Mouse (Mus musculus) heart, adult 2 months (tissue): ENCODE measurements around the gene Lcn2. TPM values are rescaled to one million over a fixed set of nuclear protein-coding genes. Genes with fewer than 3 reads are reported as not detected.

Source experiments
- DNase-seq, 2 experiments: peaks; one replicate each; pipeline ENCODE4 v3.0.0; 2021
- H3K27ac ChIP-seq: fragments of 200-600 bp; 2 replicates; pipeline ENCODE4 v1.8.1; 2022
- H3K27me3 ChIP-seq: fragments of 200-500 bp; 2 replicates; pipeline ENCODE4 v1.6.1; 2012; ENCODE audit warnings: mild to moderate bottlenecking, low read length, inconsistent platforms, mixed read lengths; ENCODE audit not compliant: control insufficient read depth, insufficient read depth
- H3K36me3 ChIP-seq: fragments of 200-500 bp; 2 replicates; pipeline ENCODE4 v1.6.1; 2012; ENCODE audit warnings: low read length, inconsistent platforms; ENCODE audit not compliant: control insufficient read depth, insufficient read depth
- H3K4me1 ChIP-seq: fragments of 200-500 bp; 2 replicates; pipeline ENCODE4 v1.6.1; 2011; ENCODE audit warnings: low read length; ENCODE audit not compliant: control insufficient read depth, insufficient read depth
- H3K4me3 ChIP-seq: fragments of 200-600 bp; 2 replicates; pipeline ENCODE4 v1.8.1; 2022
- H3K79me2 ChIP-seq: fragments of 200-500 bp; replicated peaks from 2 replicates; pipeline ENCODE4 v1.6.1; 2012; ENCODE audit warnings: mild to moderate bottlenecking, inconsistent platforms, low read length, moderate library complexity, mixed read lengths; ENCODE audit not compliant: control insufficient read depth, insufficient read depth
- H3K9ac ChIP-seq: fragments of 200-500 bp; 2 replicates; pipeline ENCODE4 v1.6.1; 2012; ENCODE audit warnings: low read depth, mild to moderate bottlenecking, control low read depth, inconsistent platforms, low read length, mixed read lengths
- CTCF ChIP-seq: fragments of 200-600 bp; IDR thresholded peaks from 2 replicates; pipeline ENCODE4 v1.8.1; 2022; ENCODE audit warnings: antibody characterized with exemption, mild to moderate bottlenecking, moderate library complexity
- EP300 ChIP-seq: fragments of 200-500 bp; IDR thresholded peaks from 2 replicates; pipeline ENCODE4 v1.6.1; 2011; ENCODE audit warnings: low read depth, low read length, control low read depth; ENCODE audit not compliant: insufficient read depth
- POLR2A ChIP-seq: fragments of 200-500 bp; IDR thresholded peaks from 2 replicates; pipeline ENCODE4 v1.6.1; 2011; ENCODE audit warnings: mild to moderate bottlenecking, low read depth, low read length, control low read depth; ENCODE audit not compliant: insufficient read depth
- WGBS: fragments of 180-500 bp; shearing (Covaris S2); methylation state at CpG from one replicate; pipeline ENCODE4 v1.1.7; 2018; 5-methylcytosine and 5-hydroxymethylcytosine counted together
- intact Hi-C: fragments of 180-260 bp; cut with DNase I; formaldehyde crosslinking; loops from one replicate; pipeline ENCODE4 v1.15.1; 2025
- polyA plus RNA-seq: library from polyadenylated mRNA; depleted of rRNA; stranded (reverse); fragments of >200 nt; gene quantifications from 2 replicates; pipeline ENCODE4 v1.2.3, GENCODE M21; 2012
- total RNA-seq, 2 experiments: library from RNA; stranded (reverse); gene quantifications; 2 replicates each; pipeline ENCODE4 v1.2.3; 2021

The Lcn2 gene
- total and polyA plus RNA-seq, 3 experiments: 4.1 to 11.3 (median 6.9) TPM

GRCm38 (mm10) chr2:32382689-32383088 lies 5.4 kb downstream of the Lcn2 start:
- intact Hi-C loops: no loop called here

GRCm38 (mm10) chr2:32381775-32382223 lies 6.3 kb downstream of the Lcn2 start, which contains the start of gene 1110008P14Rik:
Gene 1110008P14Rik, minus strand, starts transcription at chr2:32381938.
- WGBS: under 1% methylated on average over 44 of the region's 47 CpGs
- peak within 1 kb of the TSS; percentile 93 for H3K4me3 ChIP-seq
- peaks cover 3% of the 10 kb centered on the region for H3K4me1 ChIP-seq
- peak within 1 kb of the TSS; percentile 62 for H3K27ac ChIP-seq
- peak; percentile 96 to 97 for DNase-seq
- TF ChIP-seq POLR2A (peak; percentile 73), EP300 (0 out of 2 replicates have a peak, but pooled peaks have one; percentile 16), CTCF (no peak)
- no peaks in the 10 kb centered on the region for H3K79me2 ChIP-seq
- no peaks in the 10 kb centered on the region for H3K36me3 ChIP-seq
- H3K9ac ChIP-seq: peak within 1 kb of the TSS; percentile 82
- intact Hi-C loops: loop anchor here (1.0 to 2.0 kb wide), 2 partner anchors 13 to 18 kb away; partner anchors contain the start of gene Ptges2
- H3K27me3 ChIP-seq: no peaks in the 10 kb centered on the region

More at GRCm38 (mm10) chr2:32382689-32383088, 5.4 kb downstream of the Lcn2 start:
- peaks cover 3% of the 10 kb centered on the region for H3K4me1 ChIP-seq
- no peaks in the 10 kb centered on the region for H3K79me2 ChIP-seq
- H3K27me3 ChIP-seq: no peaks in the 10 kb centered on the region
- H3K27ac ChIP-seq: no peak overlapping the region
- H3K4me3 ChIP-seq: no peak overlapping the region
- H3K36me3 ChIP-seq: no peaks in the 10 kb centered on the region
- WGBS: 68% methylated on average over 2 of the region's 2 CpGs
- no peak for DNase-seq
- no peak overlapping the region for H3K9ac ChIP-seq
- TF ChIP-seq POLR2A (no peak), CTCF (no peak), EP300 (no peak)

- H3K9ac ChIP-seq: peak overlapping the region; percentile 82
- no peaks in the 10 kb centered on the region for H3K79me2 ChIP-seq
- under 1% methylated on average over 27 of the region's 27 CpGs for WGBS
- TF ChIP-seq CTCF: no peak
- TF ChIP-seq EP300: 0 out of 2 replicates have a peak, but pooled peaks have one; percentile 5
- no peak for TF ChIP-seq POLR2A
- no peaks in the 10 kb centered on the region for H3K27me3 ChIP-seq
- intact Hi-C loops: loop anchor here (1.0 to 2.0 kb wide), 2 partner anchors 14 to 18 kb away; partner anchors contain the start of gene Ptges2
- H3K4me3 ChIP-seq: peak overlapping the region; percentile 93
- DNase-seq: no peak
- H3K27ac ChIP-seq: peak overlapping the region; percentile 62
- peaks cover 3% of the 10 kb centered on the region for H3K4me1 ChIP-seq
- H3K36me3 ChIP-seq: no peaks in the 10 kb centered on the region
Measured at GRCm38 (mm10) chr2:32381141-32381774, 6.8 kb downstream of the Lcn2 start.

- Histone ChIP-seq H3K4me3 (no peak overlapping the region), H3K4me1 (peaks cover 3% of the 10 kb centered on the region), H3K9ac (no peak overlapping the region), H3K27ac (no peak overlapping the region), H3K36me3 (no peaks in the 10 kb centered on the region), H3K27me3 (no peaks in the 10 kb centered on the region), H3K79me2 (no peaks in the 10 kb centered on the region)
- DNase-seq: no peak
- 65% methylated on average over 7 of the region's 7 CpGs for WGBS
- intact Hi-C loops: loop anchor here (2.0 kb wide), 1 partner anchor 15 kb away; the partner anchor contains the start of gene Ptges2
- TF ChIP-seq CTCF (no peak), EP300 (no peak), POLR2A (no peak)
Measured at GRCm38 (mm10) chr2:32380001-32380500, 8.0 kb downstream of the Lcn2 start.

- 94% methylated on average over 10 of the region's 10 CpGs for WGBS
- Histone ChIP-seq H3K4me3 (no peak overlapping the region), H3K27ac (no peak overlapping the region), H3K27me3 (no peaks in the 10 kb centered on the region), H3K36me3 (no peaks in the 10 kb centered on the region), H3K4me1 (peaks cover 1% of the 10 kb centered on the region), H3K79me2 (no peaks in the 10 kb centered on the region), H3K9ac (no peak overlapping the region)
- intact Hi-C loops: no loop called here
- TF ChIP-seq POLR2A (no peak), CTCF (no peak), EP300 (no peak)
- no peak for DNase-seq
Measured at GRCm38 (mm10) chr2:32376963-32377362, 11.1 kb downstream of the Lcn2 start.

GRCm38 (mm10) chr2:32375317-32375940 lies 12.6 kb downstream of the Lcn2 start:
- no peaks in the 10 kb centered on the region for H3K4me1 ChIP-seq
- H3K4me3 ChIP-seq: no peak overlapping the region
- DNase-seq: no peak
- H3K9ac ChIP-seq: no peak overlapping the region
- no peaks in the 10 kb centered on the region for H3K79me2 ChIP-seq
- no peaks in the 10 kb centered on the region for H3K27me3 ChIP-seq
- H3K27ac ChIP-seq: no peak overlapping the region
- H3K36me3 ChIP-seq: no peaks in the 10 kb centered on the region
- intact Hi-C loops: no loop called here
- TF ChIP-seq EP300: no peak
- TF ChIP-seq CTCF: no peak
- no peak for TF ChIP-seq POLR2A
- 79% methylated on average over 13 of the region's 13 CpGs for WGBS
